Mouse (Mus musculus): Measurements from ENCODE around the gene Gal3st4.
A peak's percentile ranks its signal among the peaks of the same experiment; 100 is the strongest.
"Not testable (repeated sequence)": the region's sequence is repeated elsewhere in the genome, so short reads cannot be mapped to it uniquely, and the experiment has no call there.

The Gal3st4 gene

GRCm38 (mm10) chr5:138262001-138262400 lies 10.6 kb downstream of the Gal3st4 start:
- no peak for DNase-seq (ENCODE audit: low spot score in 2 of 2)

GRCm38 (mm10) chr5:138260834-138261233 lies 11.8 kb downstream of the Gal3st4 start:
- DNase-seq (ENCODE audit: low spot score in 2 of 2), result no peak

DNA sequence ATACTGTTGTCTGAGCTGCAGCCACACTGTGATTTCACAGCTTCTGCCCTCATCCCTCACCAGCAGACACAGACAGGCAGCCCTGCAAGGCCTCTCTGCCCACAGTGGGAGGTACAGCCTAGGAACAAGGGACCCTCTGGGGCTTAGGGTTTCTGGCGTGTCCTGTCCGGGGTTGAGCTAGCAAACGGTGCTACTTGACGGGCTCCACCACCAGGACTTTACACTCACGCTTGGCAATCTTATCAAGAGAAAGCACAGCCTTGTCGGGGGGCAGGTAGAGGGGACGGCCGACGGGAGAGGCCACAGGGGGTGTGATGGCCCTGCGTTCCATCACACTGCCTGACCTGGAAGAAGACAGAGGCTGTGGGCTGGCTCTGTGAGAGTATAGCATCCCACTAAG lies 12.6 kb downstream of the Gal3st4 start:
- DNase-seq (ENCODE audit: low spot score in 2 of 2), result no peak

DNA sequence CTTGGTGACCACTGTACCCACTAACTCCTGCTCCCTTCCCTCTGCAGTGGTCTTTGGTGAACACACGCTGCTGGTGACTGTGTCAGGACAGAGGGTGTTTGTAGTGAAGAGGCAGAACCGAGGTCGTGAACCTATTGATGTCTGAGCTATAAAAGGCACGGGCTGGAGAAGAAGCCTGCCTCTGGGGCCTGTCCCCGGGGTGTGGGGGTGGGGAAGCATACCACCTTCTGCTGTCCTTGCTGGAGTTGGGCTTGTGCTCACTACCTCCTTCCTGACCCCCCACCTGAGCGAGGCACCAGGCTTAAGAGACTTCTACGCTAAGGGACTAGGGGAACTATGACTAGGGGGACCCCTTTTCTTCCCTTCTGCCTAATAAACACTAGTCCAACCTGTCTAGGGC lies 13.6 kb downstream of the Gal3st4 start:
- DNase-seq (ENCODE audit: low spot score in 2 of 2), result no peak

DNA sequence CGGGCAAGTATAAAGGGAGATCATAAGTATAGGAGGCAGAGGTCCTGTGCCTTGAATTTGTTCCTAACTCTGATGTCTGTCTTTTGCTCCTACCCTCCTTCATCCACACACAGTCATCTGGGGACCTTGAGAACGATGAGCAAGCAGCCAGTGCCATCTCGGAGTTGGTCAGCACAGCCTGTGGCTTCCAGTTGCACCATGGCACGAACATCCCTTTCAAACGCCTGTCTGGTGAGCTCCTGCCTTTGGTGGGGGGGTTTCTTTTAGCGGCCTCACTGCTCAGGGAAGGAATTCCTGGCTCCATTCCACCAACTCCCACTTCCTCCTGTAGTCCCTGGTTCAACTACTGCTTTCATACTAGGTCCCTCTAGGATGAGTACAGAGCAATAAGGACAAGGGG lies 14.1 kb downstream of the Gal3st4 start:
- DNase-seq (ENCODE audit: low spot score in 2 of 2), result no peak

DNA sequence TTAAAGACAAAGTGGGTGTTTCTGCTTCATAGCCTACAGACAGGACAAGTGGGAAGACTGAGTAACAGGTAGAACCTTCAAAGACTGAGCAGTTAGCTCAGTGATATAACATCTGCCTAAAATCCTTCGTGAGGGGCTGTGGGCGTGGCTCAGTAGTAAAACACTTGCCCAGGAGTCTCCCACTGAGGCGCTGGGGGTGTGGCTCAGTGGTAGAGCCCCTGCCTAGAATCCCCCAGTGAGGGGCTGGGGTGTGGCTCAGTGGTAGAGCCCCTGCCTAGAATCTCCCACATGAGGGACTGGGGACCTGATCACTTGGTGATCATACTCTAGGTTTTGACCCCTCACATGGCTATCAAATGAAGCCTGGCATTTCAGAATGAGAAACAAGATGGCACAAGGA lies 14.6 kb downstream of the Gal3st4 start:
- no peak for DNase-seq (ENCODE audit: low spot score in 2 of 2)

- DNase-seq (ENCODE audit: low spot score in 2 of 2), result no peak
Measured at GRCm38 (mm10) chr5:138257585-138257978, 15.1 kb downstream of the Gal3st4 start.

DNA sequence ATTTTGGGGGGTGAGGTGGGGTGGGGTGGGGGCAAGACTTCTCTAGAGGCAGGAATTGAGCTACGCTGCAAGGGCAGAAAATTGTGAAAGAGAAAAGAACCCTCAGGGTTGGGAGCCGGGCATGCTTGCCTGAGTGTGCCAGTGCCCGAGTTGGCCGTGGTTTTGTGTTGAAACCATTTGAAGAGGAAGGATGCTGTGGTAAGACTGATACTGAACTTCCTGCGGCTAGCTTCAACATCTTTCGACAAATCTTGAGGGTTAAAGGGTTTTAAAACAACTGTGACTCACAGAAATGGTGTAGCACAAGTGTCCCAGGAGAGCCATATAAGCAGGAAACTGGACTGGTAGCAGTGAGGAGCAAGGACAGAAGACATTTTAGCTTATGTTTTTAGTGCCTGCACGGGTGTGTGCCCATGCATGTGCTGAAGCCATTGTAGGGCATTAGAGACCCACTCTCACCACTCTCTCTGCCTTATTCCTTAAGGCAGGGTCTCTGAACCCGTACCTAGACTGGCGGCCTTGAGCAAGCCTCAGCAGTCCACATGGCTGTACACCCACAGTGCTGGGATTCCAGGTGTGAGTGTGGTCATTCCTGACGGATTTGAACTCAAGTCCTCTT lies 15.6 kb downstream of the Gal3st4 start:
- DNase-seq (ENCODE audit: low spot score in 2 of 2), result no peak

DNA sequence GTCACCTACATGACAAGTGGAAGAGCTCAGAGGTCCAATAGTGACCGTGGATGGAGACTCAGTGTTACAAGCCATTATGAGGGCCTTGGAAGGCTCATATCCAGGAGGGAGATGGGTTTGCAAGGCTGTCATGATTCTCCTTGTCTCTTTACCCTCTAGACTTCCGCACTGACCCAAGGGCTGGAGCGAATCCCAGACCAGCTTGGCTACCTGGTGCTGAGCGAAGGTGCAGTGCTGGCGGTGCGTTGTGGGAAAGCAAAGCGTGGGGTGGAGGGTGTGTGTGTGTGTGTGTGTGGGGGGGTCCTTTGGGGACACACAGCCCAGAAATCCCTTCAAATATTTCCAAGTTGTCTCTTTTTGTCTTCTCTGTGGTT lies 16.6 kb downstream of the Gal3st4 start:
- DNase-seq (ENCODE audit: low spot score in 2 of 2), result no peak

- peak; percentile 94 to 97 for DNase-seq (ENCODE audit: low spot score in 2 of 2)
Measured at GRCm38 (mm10) chr5:138255353-138256093, 17.1 kb downstream of the Gal3st4 start, which contains the start of gene Lamtor4. TSS of gene Lamtor4 (plus strand) at chr5:138255482.

DNA sequence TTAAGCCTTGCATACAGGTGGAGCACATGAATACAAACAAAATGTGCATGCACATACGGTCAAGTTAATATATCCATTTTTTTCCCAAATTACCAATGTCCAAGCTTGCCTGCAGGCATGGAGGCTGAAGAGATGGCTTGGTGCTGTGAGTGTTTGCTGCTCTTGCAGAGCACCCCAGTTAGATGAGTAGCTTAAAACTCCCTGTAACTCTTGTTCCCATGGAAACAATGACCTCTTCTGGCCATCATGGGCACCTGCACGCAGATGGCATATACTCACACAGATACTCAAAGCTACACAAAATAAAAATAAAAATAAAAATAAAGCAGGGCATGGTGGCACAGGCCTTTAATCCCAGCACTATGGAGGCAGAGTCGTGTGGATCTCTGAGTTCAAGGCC lies 19.6 kb downstream of the Gal3st4 start:
- no peak for DNase-seq (ENCODE audit: low spot score in 2 of 2)

DNA sequence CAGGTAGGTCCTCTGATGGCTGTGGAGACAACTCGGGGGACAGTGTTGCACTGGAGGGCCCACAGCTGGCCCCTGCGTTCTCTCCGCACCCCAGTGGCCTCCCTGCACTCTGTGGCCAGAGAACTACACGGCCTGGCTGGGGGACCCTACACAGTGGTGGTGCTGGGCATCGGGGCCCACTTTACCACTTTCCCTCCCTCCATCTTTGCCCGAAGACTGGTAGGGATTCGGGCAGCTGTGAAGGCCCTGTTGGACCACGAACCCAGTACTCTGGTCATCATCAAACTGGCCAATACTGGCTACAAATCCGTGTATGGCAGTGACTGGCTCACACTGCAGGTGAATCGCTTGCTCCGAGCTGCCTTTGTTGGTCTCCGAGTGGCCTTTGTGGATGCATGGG lies 21.5 kb downstream of the Gal3st4 start:
- DNase-seq (ENCODE audit: low spot score in 2 of 2), result no peak

- no peak for DNase-seq (ENCODE audit: low spot score in 2 of 2)
Measured at GRCm38 (mm10) chr5:138241511-138241910, 31.1 kb downstream of the Gal3st4 start.

DNA sequence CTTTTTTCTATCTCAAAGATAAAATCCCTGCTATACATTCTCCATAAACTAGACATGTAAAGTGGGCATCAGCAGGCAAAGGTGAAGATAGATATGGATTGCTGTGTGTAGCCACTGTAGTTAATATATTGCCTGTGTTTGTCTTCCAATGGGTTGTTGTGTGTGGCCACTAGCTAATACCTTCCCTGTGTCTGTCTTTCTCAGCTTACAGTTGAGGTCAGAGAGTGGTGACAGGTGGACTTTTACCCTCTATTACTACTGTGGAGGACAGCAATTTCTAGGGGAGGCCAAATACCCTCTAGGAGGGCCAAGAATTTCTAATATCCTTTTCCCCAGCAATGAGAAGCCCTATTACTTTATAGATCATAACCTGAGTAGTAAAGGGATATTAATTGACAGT lies 38.4 kb downstream of the Gal3st4 start:
- no peak for DNase-seq (ENCODE audit: low spot score in 2 of 2)

DNA sequence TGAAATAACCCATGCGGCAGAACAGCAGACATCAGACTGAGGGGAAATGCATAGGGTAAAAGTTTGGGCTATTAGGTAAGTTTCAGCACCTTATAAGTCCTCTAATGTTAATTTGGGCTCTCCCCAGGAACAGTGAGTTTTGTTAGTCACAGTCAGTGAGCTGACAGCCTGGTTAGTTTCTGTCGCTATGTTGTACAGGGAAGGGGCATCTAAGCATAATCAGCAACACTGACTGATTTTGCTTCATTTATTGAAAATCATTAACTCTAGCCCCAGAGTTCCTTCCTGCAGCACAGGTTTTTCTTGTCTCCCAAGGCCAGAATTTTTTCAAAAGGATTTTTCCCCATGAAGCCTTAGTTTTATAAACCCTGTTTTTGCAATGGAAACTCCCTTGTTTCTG lies 38.9 kb downstream of the Gal3st4 start:
- no peak for DNase-seq (ENCODE audit: low spot score in 2 of 2)

GRCm38 (mm10) chr5:138229511-138229910 lies 43.1 kb downstream of the Gal3st4 start:
- no peak for DNase-seq (ENCODE audit: low spot score in 2 of 2)

DNA sequence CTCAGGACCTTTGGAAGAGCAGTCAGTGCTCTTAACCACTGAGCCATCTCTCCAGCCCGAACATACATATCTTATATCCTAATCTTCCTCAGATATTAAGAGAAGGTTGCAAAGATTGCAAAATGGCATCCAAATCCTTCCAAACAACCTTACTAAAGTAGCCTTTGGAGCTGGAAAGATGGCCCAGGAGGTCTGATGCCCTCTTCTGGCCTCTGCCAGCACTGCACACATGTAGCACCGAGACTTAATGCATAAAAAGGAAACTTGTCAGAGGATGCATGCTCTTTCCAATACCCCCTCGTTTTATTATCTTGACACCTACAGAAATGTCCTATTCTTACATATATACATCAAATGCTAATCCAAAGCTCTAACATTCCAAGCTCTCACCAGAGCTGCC lies 44.6 kb downstream of the Gal3st4 start:
- no peak for DNase-seq (ENCODE audit: low spot score in 2 of 2)

DNA sequence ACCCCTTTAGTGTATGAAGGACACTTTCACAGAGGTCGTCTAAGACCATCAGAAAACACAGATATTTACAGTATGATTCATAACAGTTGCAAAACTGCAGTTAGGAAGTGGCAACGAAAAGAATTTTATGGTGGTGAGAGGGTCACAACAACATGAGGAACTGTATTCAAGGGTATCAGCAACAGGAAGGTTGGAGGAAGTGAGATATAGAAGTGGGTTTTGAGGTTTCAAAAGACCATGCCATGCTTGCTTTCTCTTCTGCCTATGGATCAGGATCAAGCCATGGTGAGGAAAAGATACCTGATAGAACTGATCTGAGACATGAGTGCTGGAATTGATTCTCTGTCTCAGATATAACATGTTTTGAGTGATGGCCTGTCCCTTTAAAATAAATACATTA lies 45.3 kb downstream of the Gal3st4 start:
- no peak for DNase-seq (ENCODE audit: low spot score in 2 of 2)

GRCm38 (mm10) chr5:138226491-138226890 lies 46.1 kb downstream of the Gal3st4 start:
- no peak for DNase-seq (ENCODE audit: low spot score in 2 of 2)

- DNase-seq (ENCODE audit: low spot score in 2 of 2), result no peak
Measured at GRCm38 (mm10) chr5:138225700-138226099, 46.9 kb downstream of the Gal3st4 start, which contains the start of gene Nxpe5. TSS of gene Nxpe5 (plus strand) at chr5:138225898.

GRCm38 (mm10) chr5:138223287-138223686 lies 49.4 kb downstream of the Gal3st4 start:
- DNase-seq (ENCODE audit: low spot score in 2 of 2), result no peak

GRCm38 (mm10) chr5:138222111-138222510 lies 50.5 kb downstream of the Gal3st4 start:
- peak; percentile 86 to 87 for DNase-seq (ENCODE audit: low spot score in 2 of 2)

- DNase-seq (ENCODE audit: low spot score in 2 of 2), result no peak
Measured at GRCm38 (mm10) chr5:138219864-138220263, 52.8 kb downstream of the Gal3st4 start.

GRCm38 (mm10) chr5:138216632-138217031 lies 56.0 kb downstream of the Gal3st4 start:
- DNase-seq (ENCODE audit: low spot score in 2 of 2), result not testable (repeated sequence)

Measured in frontal cortex, postnatal 36 days (tissue).